Mouse (Mus musculus) lung, adult 2 months (tissue): ENCODE results near the gene Hist1h4f. TPM values are rescaled to one million over a fixed set of nuclear protein-coding genes. Genes with fewer than 3 reads are reported as not detected.
A peak's percentile ranks its signal among the peaks of the same experiment; 100 is the strongest.

Experiments used
- DNase-seq: peaks from one replicate; pipeline ENCODE4 v3.0.0; 2022
- H3K4me1 ChIP-seq: fragments of 200-500 bp; 2 replicates; pipeline ENCODE4 v1.6.1; 2011; ENCODE audit warnings: low read length; ENCODE audit not compliant: control insufficient read depth, insufficient read depth
- H3K4me3 ChIP-seq: fragments of 200-500 bp; replicated peaks from 2 replicates; pipeline ENCODE3; 2011; ENCODE audit warnings: low read depth, mild to moderate bottlenecking, control low read depth, low read length; ENCODE audit errors: extremely low read depth
- CTCF ChIP-seq: fragments of 200-500 bp; IDR thresholded peaks from 2 replicates; pipeline ENCODE4 v1.5.1; 2011; ENCODE audit warnings: mild to moderate bottlenecking, low read length, control low read depth; ENCODE audit not compliant: insufficient read depth
- POLR2A ChIP-seq: fragments of 200-500 bp; IDR thresholded peaks from 2 replicates; pipeline ENCODE4 v1.6.1; 2011; ENCODE audit warnings: low read depth, mild to moderate bottlenecking, control low read depth, low read length, borderline replicate concordance; ENCODE audit errors: extremely low read depth
- WGBS: fragments of 180-500 bp; shearing (Covaris S2); methylation state at CpG from one replicate; pipeline ENCODE4 v1.1.7; 2018; 5-methylcytosine and 5-hydroxymethylcytosine counted together
- polyA plus RNA-seq: library from polyadenylated mRNA; depleted of rRNA; stranded (reverse); fragments of >200 nt; gene quantifications from 2 replicates; pipeline ENCODE4 v1.2.3, GENCODE M21; 2012

The Hist1h4f gene
- polyA plus RNA-seq, 1 experiment, result 1.4 TPM

GRCm38 (mm10) chr13:23525901-23526300, 25.5 kb downstream of the Hist1h4f start:
- Histone ChIP-seq H3K4me1 (peaks cover 3% of the 10 kb centered on the region), H3K4me3 (peak overlapping the region; percentile 33)
- 7% methylated on average over 10 of the region's 10 CpGs for WGBS
- TF ChIP-seq CTCF (no peak), POLR2A (no peak)
- DNase-seq, result no peak

- Histone ChIP-seq H3K4me3 (no peak overlapping the region), H3K4me1 (peaks cover 3% of the 10 kb centered on the region)
- DNase-seq, result peak; percentile 79
- TF ChIP-seq CTCF (peak; percentile 91), POLR2A (no peak)
- WGBS, result 12% methylated on average over 5 of the region's 5 CpGs
Observed at GRCm38 (mm10) chr13:23524654-23525053, 26.8 kb downstream of the Hist1h4f start.

- 32% methylated on average over 5 of the region's 5 CpGs for WGBS
- TF ChIP-seq CTCF, result no peak
- no peak for TF ChIP-seq POLR2A
- Histone ChIP-seq H3K4me3 (no peak overlapping the region), H3K4me1 (peaks cover 3% of the 10 kb centered on the region; the same call in 1 of the 2 replicates)
- DNase-seq, result no peak
Observed at GRCm38 (mm10) chr13:23523976-23524375, 27.5 kb downstream of the Hist1h4f start.

DNA sequence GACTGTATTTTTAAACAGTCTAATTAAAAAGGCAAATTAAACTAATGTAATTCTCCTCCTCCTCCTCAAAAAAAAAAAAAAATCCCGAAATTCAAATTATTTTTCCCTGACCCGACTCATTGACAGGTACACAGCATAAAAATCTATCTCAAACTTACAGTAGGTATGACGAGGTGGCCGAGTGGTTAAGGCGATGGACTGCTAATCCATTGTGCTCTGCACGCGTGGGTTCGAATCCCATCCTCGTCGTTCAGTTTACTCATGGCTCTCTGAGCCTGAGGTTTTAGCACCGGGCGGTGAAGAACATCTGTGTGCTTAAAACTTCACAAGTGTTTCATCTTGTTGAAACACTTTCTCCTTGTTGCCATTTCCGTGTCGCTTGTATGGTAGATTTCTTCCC, 29.7 kb downstream of the Hist1h4f start:
- Histone ChIP-seq H3K4me1 (peaks cover 3% of the 10 kb centered on the region; the same call in 1 of the 2 replicates), H3K4me3 (no peak overlapping the region)
- TF ChIP-seq POLR2A (no peak), CTCF (no peak)
- WGBS, result 3% methylated on average over 14 of the region's 14 CpGs
- DNase-seq, result peak; percentile 61

GRCm38 (mm10) chr13:23519416-23519815, 32.0 kb downstream of the Hist1h4f start:
- DNase-seq, result peak; percentile 72
- WGBS, result under 1% methylated on average over 10 of the region's 10 CpGs
- H3K4me3 ChIP-seq, result peak overlapping the region; percentile 54

DNA sequence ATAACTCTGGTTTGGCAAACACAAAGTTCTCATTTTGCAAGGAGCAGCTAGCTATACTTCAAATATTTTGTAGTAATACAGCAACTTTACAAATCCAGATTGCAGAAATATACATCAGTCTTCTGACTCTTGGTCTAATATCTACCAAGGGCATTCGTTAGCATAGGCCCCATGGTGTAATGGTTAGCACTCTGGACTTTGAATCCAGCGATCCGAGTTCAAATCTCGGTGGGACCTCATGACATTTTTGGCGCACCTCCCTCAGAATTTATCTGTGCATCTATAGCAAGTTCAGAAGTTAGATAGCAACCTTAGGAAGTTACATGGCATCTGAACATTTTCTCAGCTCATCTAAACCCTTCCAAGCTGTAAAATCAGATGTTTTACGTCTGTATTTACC, 32.6 kb downstream of the Hist1h4f start:
- peak; percentile 71 for DNase-seq
- Histone ChIP-seq H3K4me3 (peak overlapping the region; percentile 54), H3K4me1 (no peaks in the 10 kb centered on the region; the same call in 1 of the 2 replicates)
- WGBS, result 0% methylated on average over 6 of the region's 6 CpGs
- no peak for TF ChIP-seq POLR2A
- TF ChIP-seq CTCF, result no peak

More at GRCm38 (mm10) chr13:23519416-23519815, 32.0 kb downstream of the Hist1h4f start:
- no peaks in the 10 kb centered on the region; the same call in 1 of the 2 replicates for H3K4me1 ChIP-seq
- TF ChIP-seq POLR2A, result no peak
- no peak for TF ChIP-seq CTCF

DNA sequence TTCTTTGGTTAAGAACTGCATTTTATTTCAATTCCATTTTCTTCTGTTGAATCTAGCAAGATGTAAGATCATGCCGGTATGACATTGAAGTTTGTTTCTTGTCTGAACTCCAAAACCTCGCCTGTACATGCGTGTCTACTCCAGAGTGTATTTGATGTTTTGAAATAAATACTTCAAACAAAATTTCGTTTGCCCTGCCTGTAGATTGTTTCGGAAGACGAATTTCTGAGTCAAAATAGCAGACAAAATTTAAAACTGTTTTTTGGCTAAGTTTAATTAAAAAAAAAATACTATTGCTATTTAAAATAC, 33.2 kb downstream of the Hist1h4f start:
- TF ChIP-seq POLR2A (no peak), CTCF (no peak)
- DNase-seq, result no peak
- peak overlapping the region; percentile 84 for H3K4me3 ChIP-seq
- no peaks in the 10 kb centered on the region; the same call in 1 of the 2 replicates for H3K4me1 ChIP-seq
- WGBS, result 1% methylated on average over 6 of the region's 6 CpGs

DNA sequence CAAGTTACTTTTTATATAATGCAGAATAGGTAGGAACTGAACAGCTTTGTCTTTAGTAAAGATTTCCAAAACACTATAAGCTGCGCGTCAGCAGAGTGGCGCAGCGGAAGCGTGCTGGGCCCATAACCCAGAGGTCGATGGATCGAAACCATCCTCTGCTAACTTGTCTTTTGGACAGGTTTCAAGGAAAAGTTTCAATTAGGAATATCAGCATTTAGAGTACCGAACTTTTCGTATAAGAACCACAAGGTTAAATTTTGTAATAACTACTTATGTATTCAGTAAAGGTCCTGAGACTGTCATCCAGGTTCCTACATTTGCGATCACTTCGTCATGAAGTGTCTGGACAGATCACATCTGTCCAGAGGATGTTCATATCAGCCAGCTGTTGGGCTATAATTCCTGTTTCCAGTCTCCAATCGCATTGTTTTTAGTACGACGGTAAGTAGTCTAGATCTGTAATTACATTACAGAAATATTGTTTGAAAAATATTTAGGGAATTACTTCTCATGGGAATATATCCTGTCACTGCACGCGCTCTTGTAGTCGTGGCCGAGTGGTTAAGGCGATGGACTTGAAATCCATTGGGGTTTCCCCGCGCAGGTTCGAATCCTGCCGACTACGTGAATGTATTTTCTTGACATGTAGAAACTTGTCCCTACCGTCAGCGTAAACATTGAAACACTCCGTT, 33.7 kb downstream of the Hist1h4f start:
- DNase-seq, result peak; percentile 81
- H3K4me1 ChIP-seq, result no peaks in the 10 kb centered on the region; the same call in 1 of the 2 replicates

DNA sequence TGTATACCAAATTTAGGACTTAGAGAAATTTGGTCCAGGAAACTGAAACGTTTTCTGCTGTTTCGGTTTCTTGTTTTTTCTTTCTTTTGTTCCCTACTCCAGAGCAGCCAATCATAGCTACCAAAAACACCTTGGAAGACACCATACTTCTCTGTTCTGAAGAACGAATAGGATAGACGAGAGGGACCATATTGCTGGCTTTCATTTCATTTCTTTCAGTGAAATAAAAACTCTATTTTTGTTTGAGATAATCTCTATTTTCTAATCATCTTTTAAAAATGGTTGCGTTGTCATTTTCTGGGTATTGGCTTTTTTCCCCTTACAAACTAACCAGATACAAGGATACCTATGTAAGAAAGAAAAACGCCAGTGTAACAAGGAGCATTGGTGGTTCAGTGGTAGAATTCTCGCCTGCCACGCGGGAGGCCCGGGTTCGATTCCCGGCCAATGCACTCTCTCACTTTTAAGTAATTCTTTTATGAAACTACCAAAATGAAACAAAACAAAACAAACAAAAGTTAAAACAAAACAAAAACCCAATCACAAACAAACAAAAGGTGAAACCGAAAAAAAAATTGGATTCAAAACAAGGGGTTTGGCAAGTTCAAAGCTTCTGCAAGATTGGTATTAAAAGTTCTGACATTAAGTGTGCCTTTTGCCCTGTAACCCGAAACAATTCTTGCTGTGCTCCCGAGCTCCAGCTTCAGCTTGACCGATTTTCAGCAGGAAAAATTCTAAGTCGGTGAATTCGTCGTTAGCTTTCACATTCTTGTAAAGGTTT, 34.4 kb downstream of the Hist1h4f start:
- TF ChIP-seq CTCF, result no peak
- no peak for TF ChIP-seq POLR2A
- under 1% methylated on average over 19 of the region's 19 CpGs for WGBS
- peak overlapping the region; percentile 84 for H3K4me3 ChIP-seq
- H3K4me1 ChIP-seq, result no peaks in the 10 kb centered on the region; the same call in 1 of the 2 replicates
- peak; percentile 71 for DNase-seq

More for the DNA sequence above, 33.7 kb downstream of the Hist1h4f start:
- H3K4me3 ChIP-seq, result peak overlapping the region; percentile 84
- TF ChIP-seq CTCF (no peak), POLR2A (no peak)
- WGBS, result under 1% methylated on average over 27 of the region's 27 CpGs
